Mouse (Mus musculus): ENCODE data around the gene Cldn10. TPM values are rescaled to one million over a fixed set of nuclear protein-coding genes. Genes with fewer than 3 reads are reported as not detected.
A peak's percentile ranks its signal among the peaks of the same experiment; 100 is the strongest.
"Not testable (repeated sequence)": the region's sequence is repeated elsewhere in the genome, so short reads cannot be mapped to it uniquely, and the experiment has no call there.

Cldn10 gene
- polyA plus RNA-seq, 1 experiment from 2014 or later, result 0.30 TPM

DNA sequence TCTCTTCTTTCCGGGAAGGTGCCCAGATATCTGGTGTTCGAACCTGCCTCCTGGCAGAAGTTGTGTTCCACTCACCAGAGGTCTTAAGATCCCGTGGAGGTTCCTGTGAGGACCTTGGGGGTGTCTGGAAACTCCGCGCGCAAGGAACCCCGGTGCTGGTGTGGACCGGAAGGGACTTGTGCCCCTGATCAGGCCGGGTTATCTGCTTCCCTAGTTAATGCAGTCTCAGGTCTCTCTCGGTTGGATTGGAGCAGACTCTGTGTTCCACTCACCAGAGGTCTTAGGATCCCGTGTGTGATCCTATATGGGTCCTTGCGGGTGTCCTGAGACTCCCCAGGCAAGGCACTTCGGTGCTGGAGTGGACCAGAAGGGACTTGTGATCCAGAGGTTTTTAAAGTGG, 24.3 kb upstream of the Cldn10 start:
- H3K4me2 ChIP-seq; ATAC-seq (replicated peaks; ENCODE audit: low FRiP score); DNase-seq (ENCODE audit: low spot score); H3K9ac ChIP-seq (ENCODE audit: low read depth, low read length); H3K27ac ChIP-seq (ENCODE audit: low read depth, low read length); H3K9me3 ChIP-seq (ENCODE audit: control insufficient read depth, low read length); H3K4me3 ChIP-seq (ENCODE audit: low read depth, low read length); H3K27me3 ChIP-seq (replicated peaks; ENCODE audit: control insufficient read depth, insufficient read depth, low read length); H3K36me3 ChIP-seq (ENCODE audit: control insufficient read depth, insufficient read depth, low read length); H3K4me1 ChIP-seq (replicated peaks; ENCODE audit: control insufficient read depth, insufficient read depth, low read length): not testable (repeated sequence)
- WGBS, result 93% methylated on average over 13 of the region's 13 CpGs

- Histone ChIP-seq H3K36me3 (ENCODE audit: control insufficient read depth, insufficient read depth, low read length) (no peaks in the 10 kb centered on the region), H3K27ac (ENCODE audit: low read depth, low read length) (no peak overlapping the region), H3K9ac (ENCODE audit: low read depth, low read length) (no peak overlapping the region), H3K9me3 (ENCODE audit: control insufficient read depth, low read length) (no peaks in the 10 kb centered on the region), H3K4me1 (replicated peaks; ENCODE audit: control insufficient read depth, insufficient read depth, low read length) (0 out of 2 replicates have a peak, but pooled peaks cover 2% of the 10 kb centered on the region), H3K27me3 (replicated peaks; ENCODE audit: control insufficient read depth, insufficient read depth, low read length) (no peaks in the 10 kb centered on the region), H3K4me3 (ENCODE audit: low read depth, low read length) (no peak overlapping the region), H3K4me2 (no peak overlapping the region)
- 83% methylated on average over 9 of the region's 9 CpGs for WGBS
- DNase-seq (ENCODE audit: low spot score) (no peak), ATAC-seq (replicated peaks; ENCODE audit: low FRiP score) (no peak)
Observed at GRCm38 (mm10) chr14:118763917-118764495, 23.7 kb upstream of the Cldn10 start.

GRCm38 (mm10) chr14:118765306-118765705, 22.4 kb upstream of the Cldn10 start:
- 79% methylated on average over 7 of the region's 7 CpGs for WGBS
- H3K9me3 ChIP-seq (ENCODE audit: control insufficient read depth, low read length), result no peaks in the 10 kb centered on the region
- H3K4me3 ChIP-seq (ENCODE audit: low read depth, low read length), result no peak overlapping the region
- no peak overlapping the region for H3K9ac ChIP-seq (ENCODE audit: low read depth, low read length)
- DNase-seq (ENCODE audit: low spot score) (no peak), ATAC-seq (replicated peaks; ENCODE audit: low FRiP score) (no peak)
- H3K4me1 ChIP-seq (replicated peaks; ENCODE audit: control insufficient read depth, insufficient read depth, low read length), result 0 out of 2 replicates have a peak, but pooled peaks cover 2% of the 10 kb centered on the region
- no peak overlapping the region for H3K4me2 ChIP-seq
- H3K27me3 ChIP-seq (replicated peaks; ENCODE audit: control insufficient read depth, insufficient read depth, low read length), result no peaks in the 10 kb centered on the region
- H3K36me3 ChIP-seq (ENCODE audit: control insufficient read depth, insufficient read depth, low read length), result no peaks in the 10 kb centered on the region
- H3K27ac ChIP-seq (ENCODE audit: low read depth, low read length), result no peak overlapping the region

GRCm38 (mm10) chr14:118765951-118766350, 21.8 kb upstream of the Cldn10 start:
- no peak overlapping the region for H3K9ac ChIP-seq (ENCODE audit: low read depth, low read length)
- no peak overlapping the region for H3K4me3 ChIP-seq (ENCODE audit: low read depth, low read length)
- H3K4me1 ChIP-seq (replicated peaks; ENCODE audit: control insufficient read depth, insufficient read depth, low read length), result 0 out of 2 replicates have a peak, but pooled peaks cover 2% of the 10 kb centered on the region
- no peak for DNase-seq (ENCODE audit: low spot score)
- WGBS, result 72% methylated on average over 7 of the region's 7 CpGs
- no peaks in the 10 kb centered on the region for H3K27me3 ChIP-seq (replicated peaks; ENCODE audit: control insufficient read depth, insufficient read depth, low read length)
- no peak overlapping the region for H3K4me2 ChIP-seq
- no peaks in the 10 kb centered on the region for H3K9me3 ChIP-seq (ENCODE audit: control insufficient read depth, low read length)
- no peak overlapping the region for H3K27ac ChIP-seq (ENCODE audit: low read depth, low read length)
- ATAC-seq (replicated peaks; ENCODE audit: low FRiP score), result no peak
- H3K36me3 ChIP-seq (ENCODE audit: control insufficient read depth, insufficient read depth, low read length), result no peaks in the 10 kb centered on the region

DNA sequence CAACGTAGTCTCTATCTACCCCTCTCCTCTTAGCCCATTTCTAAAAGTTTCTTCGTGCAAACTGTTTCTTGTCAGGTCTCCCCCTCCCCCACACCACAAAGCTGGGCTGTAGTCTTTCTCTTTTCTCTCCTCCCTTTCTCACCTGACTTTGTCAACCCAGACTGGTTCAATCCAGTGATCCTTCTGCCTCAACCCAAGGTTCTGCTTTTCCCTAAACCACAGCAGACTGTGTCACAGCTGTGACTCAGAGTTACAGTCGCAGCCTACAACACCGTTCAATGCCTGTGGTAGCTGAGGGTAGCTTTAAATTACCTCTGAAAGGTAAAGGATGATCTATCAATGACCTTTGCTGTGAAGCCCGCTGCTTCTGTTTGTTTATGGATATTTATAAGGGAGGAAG, 21.3 kb upstream of the Cldn10 start:
- H3K4me3 ChIP-seq (ENCODE audit: low read depth, low read length), result no peak overlapping the region
- no peak for ATAC-seq (replicated peaks; ENCODE audit: low FRiP score)
- 59% methylated on average over 5 of the region's 5 CpGs for WGBS

GRCm38 (mm10) chr14:118767673-118768353, 19.9 kb upstream of the Cldn10 start:
- 35% methylated on average over 14 of the region's 14 CpGs for WGBS
- 0 out of 2 replicates have a peak, but pooled peaks cover 2% of the 10 kb centered on the region for H3K4me1 ChIP-seq (replicated peaks; ENCODE audit: control insufficient read depth, insufficient read depth, low read length)
- no peaks in the 10 kb centered on the region for H3K27me3 ChIP-seq (replicated peaks; ENCODE audit: control insufficient read depth, insufficient read depth, low read length)
- peak; percentile 69 for DNase-seq (ENCODE audit: low spot score)
- no peak overlapping the region for H3K9ac ChIP-seq (ENCODE audit: low read depth, low read length)
- peak overlapping the region; percentile 15 for H3K4me2 ChIP-seq
- no peak overlapping the region for H3K4me3 ChIP-seq (ENCODE audit: low read depth, low read length)
- ATAC-seq (replicated peaks; ENCODE audit: low FRiP score), result peak; percentile 84
- no peaks in the 10 kb centered on the region for H3K36me3 ChIP-seq (ENCODE audit: control insufficient read depth, insufficient read depth, low read length)
- no peaks in the 10 kb centered on the region for H3K9me3 ChIP-seq (ENCODE audit: control insufficient read depth, low read length)
- no peak overlapping the region for H3K27ac ChIP-seq (ENCODE audit: low read depth, low read length)

More for the DNA sequence above, 21.3 kb upstream of the Cldn10 start:
- no peak overlapping the region for H3K4me2 ChIP-seq
- H3K36me3 ChIP-seq (ENCODE audit: control insufficient read depth, insufficient read depth, low read length), result no peaks in the 10 kb centered on the region
- no peak overlapping the region for H3K27ac ChIP-seq (ENCODE audit: low read depth, low read length)
- no peaks in the 10 kb centered on the region for H3K27me3 ChIP-seq (replicated peaks; ENCODE audit: control insufficient read depth, insufficient read depth, low read length)
- no peaks in the 10 kb centered on the region for H3K9me3 ChIP-seq (ENCODE audit: control insufficient read depth, low read length)
- DNase-seq (ENCODE audit: low spot score), result no peak
- 0 out of 2 replicates have a peak, but pooled peaks cover 2% of the 10 kb centered on the region for H3K4me1 ChIP-seq (replicated peaks; ENCODE audit: control insufficient read depth, insufficient read depth, low read length)
- no peak overlapping the region for H3K9ac ChIP-seq (ENCODE audit: low read depth, low read length)

GRCm38 (mm10) chr14:118768354-118768713, 19.4 kb upstream of the Cldn10 start:
- H3K36me3 ChIP-seq (ENCODE audit: control insufficient read depth, insufficient read depth, low read length), result no peaks in the 10 kb centered on the region
- H3K27me3 ChIP-seq (replicated peaks; ENCODE audit: control insufficient read depth, insufficient read depth, low read length), result no peaks in the 10 kb centered on the region
- 0 out of 2 replicates have a peak, but pooled peaks cover 2% of the 10 kb centered on the region for H3K4me1 ChIP-seq (replicated peaks; ENCODE audit: control insufficient read depth, insufficient read depth, low read length)
- no peaks in the 10 kb centered on the region for H3K9me3 ChIP-seq (ENCODE audit: control insufficient read depth, low read length)
- 39% methylated on average over 17 of the region's 17 CpGs for WGBS
- no peak overlapping the region for H3K4me3 ChIP-seq (ENCODE audit: low read depth, low read length)
- DNase-seq (ENCODE audit: low spot score), result no peak
- H3K27ac ChIP-seq (ENCODE audit: low read depth, low read length), result no peak overlapping the region
- no peak overlapping the region for H3K9ac ChIP-seq (ENCODE audit: low read depth, low read length)
- peak overlapping the region; percentile 15 for H3K4me2 ChIP-seq
- ATAC-seq (replicated peaks; ENCODE audit: low FRiP score), result peak; percentile 58

DNA sequence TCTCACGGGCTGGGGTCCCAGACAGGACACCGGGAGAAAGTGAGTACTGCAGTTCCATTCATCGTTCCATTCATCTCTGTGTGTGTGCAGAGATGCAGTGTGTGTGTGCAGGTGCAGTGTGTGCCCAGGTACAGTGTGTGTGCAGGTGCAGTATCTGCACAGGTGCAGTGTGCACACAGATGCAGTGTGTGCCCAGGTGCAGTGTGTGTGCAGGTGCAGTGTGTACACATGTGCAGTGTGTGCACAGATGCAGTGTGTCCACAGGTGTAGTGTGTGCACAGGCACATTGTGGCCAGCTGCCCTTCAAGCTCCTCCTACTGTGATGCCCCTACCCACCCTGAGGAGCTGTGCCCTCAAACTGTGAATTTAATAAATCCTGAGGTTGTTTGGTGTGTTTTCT, 14.0 kb upstream of the Cldn10 start:
- H3K36me3 ChIP-seq (ENCODE audit: control insufficient read depth, insufficient read depth, low read length), result no peaks in the 10 kb centered on the region

More for the DNA sequence above, 14.0 kb upstream of the Cldn10 start:
- Histone ChIP-seq H3K9ac (ENCODE audit: low read depth, low read length) (no peak overlapping the region), H3K27me3 (replicated peaks; ENCODE audit: control insufficient read depth, insufficient read depth, low read length) (no peaks in the 10 kb centered on the region), H3K9me3 (ENCODE audit: control insufficient read depth, low read length) (no peaks in the 10 kb centered on the region), H3K4me3 (ENCODE audit: low read depth, low read length) (no peak overlapping the region), H3K4me2 (no peak overlapping the region), H3K27ac (ENCODE audit: low read depth, low read length) (no peak overlapping the region), H3K4me1 (replicated peaks; ENCODE audit: control insufficient read depth, insufficient read depth, low read length) (no peaks in the 10 kb centered on the region)
- 87% methylated on average over 3 of the region's 3 CpGs for WGBS
- ATAC-seq (replicated peaks; ENCODE audit: low FRiP score) (no peak), DNase-seq (ENCODE audit: low spot score) (no peak)

Data from liver, embryonic 11.5 days (tissue).